Mouse (Mus musculus): Measurements from ENCODE around the gene Slc37a2. TPM values are rescaled to one million over a fixed set of nuclear protein-coding genes. Genes with fewer than 3 reads are reported as not detected.

Gene Slc37a2
- polyA plus RNA-seq, 1 experiment from 2014 or later = 1.6 TPM

GRCm38 (mm10) chr9:37214327-37215060 is 41.0 kb downstream of the Slc37a2 start:
- no peaks in the 10 kb centered on the region for H3K9me3 ChIP-seq (replicated peaks)
- H3K36me3 ChIP-seq (replicated peaks) = no peaks in the 10 kb centered on the region
- no peak overlapping the region for H3K27ac ChIP-seq (replicated peaks)
- H3K27me3 ChIP-seq = no peaks in the 10 kb centered on the region
- H3K4me1 ChIP-seq (replicated peaks) = 0 out of 2 replicates have a peak, but pooled peaks cover 4% of the 10 kb centered on the region
- peak; percentile 67 for ATAC-seq (ENCODE audit: insufficient read depth)
- no peak overlapping the region for H3K4me2 ChIP-seq
- no peak overlapping the region for H3K4me3 ChIP-seq (replicated peaks)
- no peak overlapping the region for H3K9ac ChIP-seq
- WGBS (ENCODE audit: insufficient replicate concordance) = 62% methylated on average over 9 of the region's 9 CpGs

DNA sequence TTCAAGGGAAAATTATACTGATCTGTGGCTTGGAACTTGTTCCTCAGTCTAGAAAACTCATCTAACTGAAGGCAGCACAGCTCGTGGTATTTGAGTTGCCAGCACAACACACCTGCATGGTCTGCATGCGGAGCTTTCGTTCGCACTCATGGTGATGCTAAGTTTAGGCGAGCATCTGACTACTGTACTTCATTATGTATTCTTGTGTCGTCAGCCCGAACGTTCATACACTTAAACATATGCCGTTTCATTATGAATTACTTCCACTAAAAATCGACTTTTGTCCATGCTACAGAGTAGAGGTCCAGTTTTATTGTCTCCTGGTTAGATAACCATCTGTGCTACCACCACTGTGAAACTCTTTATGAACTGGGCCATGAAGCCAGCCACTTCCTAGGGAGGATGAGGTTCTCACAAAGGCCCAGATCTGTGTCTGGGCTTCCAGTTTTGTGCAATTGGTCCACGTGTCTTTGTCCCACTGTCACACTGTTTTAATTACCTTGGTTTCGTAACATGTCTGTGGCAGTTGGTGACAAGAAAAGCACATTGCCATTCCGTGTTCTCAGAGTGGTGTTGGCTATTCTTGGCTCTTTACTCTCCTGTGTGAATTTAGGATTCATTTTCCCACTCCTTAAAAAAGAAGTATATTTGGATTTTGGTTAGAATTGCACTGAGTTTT is 42.3 kb downstream of the Slc37a2 start:
- Histone ChIP-seq H3K9ac (no peak overlapping the region), H3K4me3 (replicated peaks) (no peak overlapping the region), H3K4me2 (no peak overlapping the region), H3K4me1 (replicated peaks) (peaks cover 15% of the 10 kb centered on the region), H3K27me3 (no peaks in the 10 kb centered on the region), H3K9me3 (replicated peaks) (no peaks in the 10 kb centered on the region), H3K36me3 (replicated peaks) (no peaks in the 10 kb centered on the region), H3K27ac (replicated peaks) (no peak overlapping the region)
- WGBS (ENCODE audit: insufficient replicate concordance) = 66% methylated on average over 13 of the region's 13 CpGs
- ATAC-seq (ENCODE audit: insufficient read depth) = no peak

GRCm38 (mm10) chr9:37207929-37208411 is 47.6 kb downstream of the Slc37a2 start, which contains the start of gene Tmem218:
Tmem218 (plus strand) TSS chr9:37208223.
- Histone ChIP-seq H3K4me1 (replicated peaks) (peaks cover 18% of the 10 kb centered on the region), H3K9me3 (replicated peaks) (no peaks in the 10 kb centered on the region), H3K4me3 (replicated peaks) (peak within 1 kb of the TSS; percentile 67), H3K27ac (replicated peaks) (peak within 1 kb of the TSS; percentile 76), H3K4me2 (peak within 1 kb of the TSS; percentile 83), H3K9ac (peak within 1 kb of the TSS; percentile 65), H3K36me3 (replicated peaks) (no peaks in the 10 kb centered on the region), H3K27me3 (no peaks in the 10 kb centered on the region)
- ATAC-seq (ENCODE audit: insufficient read depth) = peak; percentile 100
- WGBS (ENCODE audit: insufficient replicate concordance) = 2% methylated on average over 21 of the region's 21 CpGs

GRCm38 (mm10) chr9:37203884-37204283 is 51.7 kb downstream of the Slc37a2 start:
- Histone ChIP-seq H3K4me2 (no peak overlapping the region; the same call in 1 of the 2 replicates), H3K27ac (replicated peaks) (no peak overlapping the region), H3K9me3 (replicated peaks) (no peaks in the 10 kb centered on the region), H3K27me3 (no peaks in the 10 kb centered on the region), H3K4me1 (replicated peaks) (peaks cover 13% of the 10 kb centered on the region), H3K36me3 (replicated peaks) (no peaks in the 10 kb centered on the region), H3K4me3 (replicated peaks) (no peak overlapping the region), H3K9ac (no peak overlapping the region)
- whole genome bisulfite sequencing (ENCODE audit: insufficient replicate concordance) = 64% methylated on average over 5 of the region's 5 CpGs
- ATAC-seq (ENCODE audit: insufficient read depth) = no peak

DNA sequence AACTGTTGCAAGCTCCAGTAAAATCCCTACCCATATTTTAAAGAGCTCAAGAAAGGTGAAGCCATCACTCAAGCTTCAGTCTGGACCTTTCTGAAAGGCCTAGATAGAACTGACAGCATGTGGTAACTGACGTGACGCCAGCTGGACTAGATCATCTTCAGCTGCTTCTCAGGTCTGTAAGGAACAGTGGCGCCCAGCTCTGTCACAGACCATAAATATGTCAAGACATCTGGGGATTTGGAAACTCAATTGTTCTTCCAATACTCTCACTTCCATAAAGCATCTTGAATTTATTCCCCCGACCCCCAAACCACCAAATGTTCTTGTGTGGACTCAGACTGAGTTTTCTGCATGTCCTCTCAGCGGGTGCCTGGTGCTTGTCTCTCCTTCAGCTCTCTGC is 55.1 kb downstream of the Slc37a2 start:
- H3K4me2 ChIP-seq = no peak overlapping the region
- no peaks in the 10 kb centered on the region for H3K36me3 ChIP-seq (replicated peaks)
- H3K9me3 ChIP-seq (replicated peaks) = no peaks in the 10 kb centered on the region
- H3K4me3 ChIP-seq (replicated peaks) = no peak overlapping the region
- no peaks in the 10 kb centered on the region for H3K27me3 ChIP-seq
- ATAC-seq (ENCODE audit: insufficient read depth) = no peak
- H3K27ac ChIP-seq (replicated peaks) = no peak overlapping the region
- no peak overlapping the region for H3K9ac ChIP-seq
- WGBS (ENCODE audit: insufficient replicate concordance) = 64% methylated on average over 5 of the region's 5 CpGs
- H3K4me1 ChIP-seq (replicated peaks) = no peaks in the 10 kb centered on the region

- no peaks in the 10 kb centered on the region for H3K27me3 ChIP-seq
- 53% methylated on average over 4 of the region's 4 CpGs for WGBS (ENCODE audit: insufficient replicate concordance)
- no peak overlapping the region for H3K27ac ChIP-seq (replicated peaks)
- H3K4me3 ChIP-seq (replicated peaks) = no peak overlapping the region
- H3K36me3 ChIP-seq (replicated peaks) = no peaks in the 10 kb centered on the region
- no peak overlapping the region for H3K9ac ChIP-seq
- no peaks in the 10 kb centered on the region for H3K9me3 ChIP-seq (replicated peaks)
- no peak for ATAC-seq (ENCODE audit: insufficient read depth)
- H3K4me1 ChIP-seq (replicated peaks) = no peaks in the 10 kb centered on the region
- no peak overlapping the region for H3K4me2 ChIP-seq
These were observed 58.5 kb downstream of the Slc37a2 start for GRCm38 (mm10) chr9:37197067-37197466.

DNA sequence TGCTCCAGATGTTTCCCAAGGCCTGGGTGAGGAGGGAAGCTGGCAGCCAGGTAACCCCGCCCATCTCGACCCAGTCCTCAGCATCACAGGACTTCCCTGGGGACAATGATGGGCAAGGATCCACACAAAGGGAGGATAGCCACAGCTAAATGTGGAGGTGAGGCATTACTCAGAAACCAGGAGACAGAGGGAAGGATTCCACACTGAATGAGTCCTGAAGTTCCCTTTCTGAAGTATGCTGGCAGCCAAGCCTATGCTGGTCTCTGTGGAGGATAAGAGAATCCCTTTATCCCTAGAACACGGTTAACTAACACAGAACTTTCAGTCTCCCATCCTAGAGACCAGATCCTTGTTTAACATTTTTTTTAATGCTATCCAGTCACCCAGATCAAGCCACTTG is 67.5 kb downstream of the Slc37a2 start:
- WGBS (ENCODE audit: insufficient replicate concordance) = 53% methylated on average over 3 of the region's 3 CpGs
- H3K4me2 ChIP-seq = no peak overlapping the region
- no peaks in the 10 kb centered on the region for H3K9me3 ChIP-seq (replicated peaks)
- H3K27me3 ChIP-seq = no peaks in the 10 kb centered on the region
- ATAC-seq (ENCODE audit: insufficient read depth) = no peak
- H3K36me3 ChIP-seq (replicated peaks) = no peaks in the 10 kb centered on the region
- no peaks in the 10 kb centered on the region for H3K4me1 ChIP-seq (replicated peaks)
- no peak overlapping the region for H3K27ac ChIP-seq (replicated peaks)
- no peak overlapping the region for H3K4me3 ChIP-seq (replicated peaks)
- no peak overlapping the region for H3K9ac ChIP-seq

GRCm38 (mm10) chr9:37187407-37187806 is 68.1 kb downstream of the Slc37a2 start:
- no peak for ATAC-seq (ENCODE audit: insufficient read depth)

DNA sequence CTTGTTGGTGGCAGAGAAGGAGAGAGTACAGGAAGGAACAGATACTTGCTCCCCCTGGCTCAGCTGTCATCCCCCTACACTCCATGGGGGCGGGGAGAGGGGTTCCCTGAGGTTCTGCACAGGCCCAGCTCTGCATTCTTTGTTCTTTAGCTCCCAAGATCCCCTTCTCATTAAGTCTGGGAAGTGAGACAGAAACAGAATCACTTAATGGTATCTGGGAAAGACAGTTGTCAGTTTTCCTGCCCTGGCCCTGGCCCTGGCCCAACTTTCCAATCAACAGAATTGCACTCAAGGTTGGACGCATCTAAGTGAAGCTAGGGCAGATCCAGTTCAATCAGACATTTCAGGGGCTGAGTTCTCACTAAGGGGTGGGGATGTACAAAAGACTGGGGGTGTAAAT is 72.4 kb downstream of the Slc37a2 start:
- Histone ChIP-seq H3K9ac (no peak overlapping the region), H3K4me1 (replicated peaks) (no peaks in the 10 kb centered on the region), H3K4me2 (no peak overlapping the region), H3K9me3 (replicated peaks) (no peaks in the 10 kb centered on the region), H3K4me3 (replicated peaks) (no peak overlapping the region), H3K27ac (replicated peaks) (no peak overlapping the region), H3K36me3 (replicated peaks) (no peaks in the 10 kb centered on the region), H3K27me3 (no peaks in the 10 kb centered on the region)
- 37% methylated on average over 2 of the region's 2 CpGs for WGBS (ENCODE audit: insufficient replicate concordance)
- ATAC-seq (ENCODE audit: insufficient read depth) = no peak

More at GRCm38 (mm10) chr9:37187407-37187806, 68.1 kb downstream of the Slc37a2 start:
- H3K4me2 ChIP-seq = no peak overlapping the region
- H3K36me3 ChIP-seq (replicated peaks) = no peaks in the 10 kb centered on the region
- no peak overlapping the region for H3K4me3 ChIP-seq (replicated peaks)
- H3K9me3 ChIP-seq (replicated peaks) = no peaks in the 10 kb centered on the region
- H3K4me1 ChIP-seq (replicated peaks) = no peaks in the 10 kb centered on the region
- 62% methylated on average over 5 of the region's 5 CpGs for WGBS (ENCODE audit: insufficient replicate concordance)
- H3K27ac ChIP-seq (replicated peaks) = no peak overlapping the region
- no peak overlapping the region for H3K9ac ChIP-seq
- H3K27me3 ChIP-seq = no peaks in the 10 kb centered on the region

GRCm38 (mm10) chr9:37181596-37181995 is 73.9 kb downstream of the Slc37a2 start:
- Histone ChIP-seq H3K4me1 (replicated peaks) (no peaks in the 10 kb centered on the region), H3K4me3 (replicated peaks) (no peak overlapping the region), H3K27me3 (no peaks in the 10 kb centered on the region), H3K36me3 (replicated peaks) (no peaks in the 10 kb centered on the region), H3K4me2 (no peak overlapping the region), H3K9me3 (replicated peaks) (no peaks in the 10 kb centered on the region), H3K27ac (replicated peaks) (no peak overlapping the region), H3K9ac (no peak overlapping the region)
- no peak for ATAC-seq (ENCODE audit: insufficient read depth)
- WGBS (ENCODE audit: insufficient replicate concordance) = 55% methylated on average over 5 of the region's 5 CpGs

- no peaks in the 10 kb centered on the region for H3K4me1 ChIP-seq (replicated peaks)
- H3K27ac ChIP-seq (replicated peaks) = no peak overlapping the region
- H3K36me3 ChIP-seq (replicated peaks) = no peaks in the 10 kb centered on the region
- H3K9ac ChIP-seq = no peak overlapping the region
- no peak overlapping the region for H3K4me3 ChIP-seq (replicated peaks)
- no peak for ATAC-seq (ENCODE audit: insufficient read depth)
- H3K27me3 ChIP-seq = peaks cover 5% of the 10 kb centered on the region; the same call in 1 of the 2 replicates
- WGBS (ENCODE audit: insufficient replicate concordance) = 60% methylated on average over 4 of the region's 4 CpGs
- H3K9me3 ChIP-seq (replicated peaks) = no peaks in the 10 kb centered on the region
- no peak overlapping the region for H3K4me2 ChIP-seq
These were observed 75.9 kb downstream of the Slc37a2 start for GRCm38 (mm10) chr9:37179596-37179995.

Measured in liver, embryonic 15.5 days (tissue).